ENCODE assay signal across 1 mouse cellular context in genomic region chr8:70172043-70172681, GRCm38 (mm10).
A peak's percentile ranks its signal among the peaks of the same experiment; 100 is the strongest.
TF ChIP-seq lines count a peak whose summit lies in the region.

Gene Tmem161a (plus strand): TSS chr8:70172356.

TF ChIP-seq in CH12.LX, 34 proteins besides CTCF, POLR2A, EP300 and RAD21 (continued from another document):
- TF ChIP-seq USF2 (conservative IDR thresholded peaks at IDR 0.05; ENCODE audit: low read depth, low read length), result no peak
- peak; percentile 44; the same call in 1 of the 2 replicates for TF ChIP-seq TCF12 (IDR thresholded peaks at IDR 0.05; ENCODE audit: low read depth, low read length)
- no peak for TF ChIP-seq ETS1 (conservative IDR thresholded peaks at IDR 0.05; ENCODE audit: low read depth, low read length)
- peak; percentile 31; the same call in 1 of the 2 replicates for TF ChIP-seq IRF4 (IDR thresholded peaks at IDR 0.05; ENCODE audit: low read depth, low read length)
- TF ChIP-seq UBTF (IDR thresholded peaks at IDR 0.05; ENCODE audit: low read depth, low read length), result no peak
- peak; percentile 80 for TF ChIP-seq ELF1 (IDR thresholded peaks at IDR 0.05; ENCODE audit: low read depth, low read length)
- TF ChIP-seq MYC (IDR thresholded peaks at IDR 0.05; ENCODE audit: low read depth, low read length), result peak; percentile 95
- TF ChIP-seq JUND (conservative IDR thresholded peaks at IDR 0.05; ENCODE audit: low read depth, low read length), result no peak
- peak; percentile 21; the same call in 1 of the 2 replicates for TF ChIP-seq MXI1 (IDR thresholded peaks at IDR 0.05; ENCODE audit: low read depth, low read length)
- peak; percentile 53; the same call in 1 of the 2 replicates for TF ChIP-seq GABPA (IDR thresholded peaks at IDR 0.05; ENCODE audit: insufficient replicate concordance, low read depth, low read length)
TF ChIP-seq in CH12.LX: peak in this region for 16.
